Mouse (Mus musculus) left cerebral cortex, postnatal 14 days (tissue): ENCODE data around the gene Gm21969. TPM values are rescaled to one million over a fixed set of nuclear protein-coding genes. Genes with fewer than 3 reads are reported as not detected.

Experiments used
- DNase-seq, 2 experiments: peaks; one replicate each; pipeline ENCODE4 v3.0.0; 2021 to 2022; ENCODE audit warnings: low spot score in 2 of 2, mixed read lengths in 1 of 2
- intact Hi-C: fragments of 180-260 bp; cut with DNase I; formaldehyde crosslinking; loops from one replicate; pipeline ENCODE4 v1.15.1; 2025
- total RNA-seq, 2 experiments: library from RNA; stranded (reverse); gene quantifications; 2 replicates each; pipeline ENCODE4 v1.2.3; 2021

Gene Gm21969
- total RNA-seq, 2 experiments from 2014 or later = not detected

GRCm38 (mm10) chr4:139582903-139583302 is 20.1 kb upstream of the Gm21969 start:
- intact Hi-C loops = no loop called here
- no peak for DNase-seq

GRCm38 (mm10) chr4:139583629-139584245 is 19.2 kb upstream of the Gm21969 start:
- intact Hi-C loops = no loop called here
- no peak for DNase-seq

- DNase-seq = no peak
- intact Hi-C loops = no loop called here
Measured at GRCm38 (mm10) chr4:139584704-139585103, 18.3 kb upstream of the Gm21969 start.

- intact Hi-C loops = no loop called here
- no peak for DNase-seq
Measured at GRCm38 (mm10) chr4:139585713-139586112, 17.3 kb upstream of the Gm21969 start.

- DNase-seq = no peak
- intact Hi-C loops = no loop called here
Measured at GRCm38 (mm10) chr4:139587370-139587769, 15.6 kb upstream of the Gm21969 start.

GRCm38 (mm10) chr4:139587773-139588172 is 15.2 kb upstream of the Gm21969 start:
- DNase-seq = no peak
- intact Hi-C loops = no loop called here

- no peak for DNase-seq
- intact Hi-C loops = no loop called here
Measured at GRCm38 (mm10) chr4:139589351-139590027, 13.5 kb upstream of the Gm21969 start.

GRCm38 (mm10) chr4:139590446-139590845 is 12.5 kb upstream of the Gm21969 start:
- no peak for DNase-seq
- intact Hi-C loops = no loop called here

- DNase-seq = no peak
- intact Hi-C loops = no loop called here
Measured at GRCm38 (mm10) chr4:139592895-139593294, 10.1 kb upstream of the Gm21969 start.

GRCm38 (mm10) chr4:139593383-139593782 is 9.6 kb upstream of the Gm21969 start:
- intact Hi-C loops = no loop called here
- no peak for DNase-seq

- intact Hi-C loops = no loop called here
- DNase-seq = no peak
Measured at GRCm38 (mm10) chr4:139594062-139594461, 8.9 kb upstream of the Gm21969 start.

- no peak for DNase-seq
- intact Hi-C loops = no loop called here
Measured at GRCm38 (mm10) chr4:139596715-139597114, 6.3 kb upstream of the Gm21969 start.

GRCm38 (mm10) chr4:139597286-139598284 is 5.4 kb upstream of the Gm21969 start:
- no peak for DNase-seq
- intact Hi-C loops = no loop called here

- intact Hi-C loops = no loop called here
- no peak for DNase-seq
Measured at GRCm38 (mm10) chr4:139598356-139598755, 4.6 kb upstream of the Gm21969 start.

GRCm38 (mm10) chr4:139598950-139599518 is 4.0 kb upstream of the Gm21969 start:
- intact Hi-C loops = no loop called here
- peak; percentile 74 to 88 for DNase-seq

- intact Hi-C loops = no loop called here
- no peak for DNase-seq
Measured at GRCm38 (mm10) chr4:139601519-139602356, 1.2 kb upstream of the Gm21969 start.

GRCm38 (mm10) chr4:139605216-139605615 is 2.2 kb downstream of the Gm21969 start:
- intact Hi-C loops = no loop called here
- no peak for DNase-seq

- no peak for DNase-seq
- intact Hi-C loops = no loop called here
Measured at GRCm38 (mm10) chr4:139606732-139607131, 3.7 kb downstream of the Gm21969 start.

- no peak for DNase-seq
- intact Hi-C loops = no loop called here
Measured at GRCm38 (mm10) chr4:139608975-139609374, 6.0 kb downstream of the Gm21969 start.
